Mouse (Mus musculus) forebrain, embryonic 16.5 days (tissue): ENCODE measurements at regions not wholly inside any gene's neighbourhood (a gene's known extent, or its start where the extent isn't known, plus 50 kb on each side); places are given as distances from the start of the nearest gene placed in this dataset.

ENCODE experiments used
- ATAC-seq: fragments of 200-750 bp; cut with Nextera tagmentation; 2 replicates; pipeline ENCODE4 v1.8.0; 2017; ENCODE audit warnings: mild to moderate bottlenecking, moderate library complexity
- H3K27ac ChIP-seq: fragments of 300-500 bp; sonication (generic); 2 replicates; pipeline ENCODE4 v1.5.1; 2014; ENCODE audit warnings: low read length, control low read depth
- H3K27me3 ChIP-seq: fragments of 300-500 bp; sonication (generic); replicated peaks from 2 replicates; pipeline ENCODE4 v1.6.1; 2014; ENCODE audit warnings: low read length; ENCODE audit not compliant: control insufficient read depth, insufficient read depth
- H3K36me3 ChIP-seq: fragments of 300-500 bp; sonication (generic); 2 replicates; pipeline ENCODE4 v1.6.1; 2014; ENCODE audit not compliant: control insufficient read depth, insufficient read depth
- H3K4me1 ChIP-seq: fragments of 300-500 bp; sonication (generic); replicated peaks from 2 replicates; pipeline ENCODE4 v1.6.1; 2014; ENCODE audit warnings: low read length; ENCODE audit not compliant: control insufficient read depth, insufficient read depth
- H3K4me2 ChIP-seq: fragments of 300-500 bp; sonication (generic); 2 replicates; pipeline ENCODE4 v1.6.1; 2014; ENCODE audit warnings: mild to moderate bottlenecking, low read length, control low read depth
- H3K4me3 ChIP-seq: fragments of 300-500 bp; sonication (generic); replicated peaks from 2 replicates; pipeline ENCODE4 v1.5.1; 2014; ENCODE audit warnings: mild to moderate bottlenecking, low read length, control low read depth
- H3K9ac ChIP-seq: fragments of 300-500 bp; sonication (generic); replicated peaks from 2 replicates; pipeline ENCODE4 v1.6.1; 2014; ENCODE audit warnings: low read depth, low read length, control low read depth
- H3K9me3 ChIP-seq: fragments of 300-500 bp; sonication (generic); 2 replicates; pipeline ENCODE4 v1.6.1; 2016; ENCODE audit warnings: low read length; ENCODE audit not compliant: control insufficient read depth
- WGBS: fragments of 180-500 bp; shearing (Covaris S2); extraction: QIAGEN DNeasy Blood & Tissue Kit; methylation state at CpG from one replicate; pipeline ENCODE4 v1.1.7; 2014; 5-methylcytosine and 5-hydroxymethylcytosine counted together

DNA sequence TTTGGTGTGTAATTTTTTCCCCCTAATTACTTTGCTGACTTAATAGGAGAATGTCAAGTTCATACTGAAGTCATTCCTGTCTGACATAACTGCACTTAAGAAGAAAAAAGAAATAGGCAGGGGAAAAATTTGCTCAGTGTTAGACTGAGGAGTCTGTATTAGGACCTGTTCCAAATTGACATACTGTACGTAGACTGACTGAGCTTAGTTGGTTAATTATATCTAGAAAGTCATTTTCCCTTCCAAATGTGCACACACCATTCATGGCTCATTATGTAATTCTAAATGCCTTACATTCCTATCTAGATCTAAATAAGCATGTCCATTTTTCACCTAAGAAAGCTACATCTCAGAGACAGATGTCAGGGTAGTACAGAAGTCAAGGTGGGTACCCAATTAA lies 435.6 kb upstream of the Htr2a start:
- no peaks in the 10 kb centered on the region for H3K27me3 ChIP-seq
- H3K9ac ChIP-seq: no peak overlapping the region
- H3K27ac ChIP-seq: no peak overlapping the region
- H3K36me3 ChIP-seq: no peaks in the 10 kb centered on the region
- 52% methylated on average over 1 of the region's 1 CpGs for WGBS
- peak; percentile 82 for ATAC-seq
- no peak overlapping the region for H3K4me2 ChIP-seq
- H3K4me1 ChIP-seq: no peaks in the 10 kb centered on the region
- H3K4me3 ChIP-seq: no peak overlapping the region
- H3K9me3 ChIP-seq: no peaks in the 10 kb centered on the region

DNA sequence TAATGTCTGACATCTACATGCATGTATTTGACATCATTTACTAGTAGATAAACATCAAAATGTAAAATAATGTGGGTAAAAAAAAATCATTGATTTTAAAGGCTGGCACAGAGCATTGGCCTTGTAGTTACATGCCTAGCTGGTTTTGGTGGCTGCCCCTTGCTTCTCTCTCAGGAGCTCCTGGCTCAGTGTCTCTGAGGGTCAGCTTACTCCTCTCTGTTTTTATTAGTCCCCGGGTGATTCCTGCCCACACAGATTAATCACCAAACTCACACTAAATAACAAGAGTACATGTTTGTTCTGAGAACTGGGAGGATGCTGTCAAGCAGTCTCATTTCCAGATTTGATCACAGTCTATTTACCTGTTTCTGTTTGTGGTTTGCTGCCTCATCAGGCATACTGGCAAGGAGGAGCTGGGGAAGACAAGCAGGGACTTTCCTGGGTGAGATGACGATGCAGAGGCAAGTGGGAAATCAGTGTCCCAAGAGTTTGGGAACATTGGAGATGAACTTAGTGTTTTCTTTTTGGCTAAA lies 422.7 kb upstream of the Htr2a start:
- no peaks in the 10 kb centered on the region for H3K4me1 ChIP-seq
- no peak overlapping the region for H3K4me3 ChIP-seq
- no peak overlapping the region for H3K9ac ChIP-seq
- WGBS: 86% methylated on average over 2 of the region's 2 CpGs
- no peaks in the 10 kb centered on the region for H3K27me3 ChIP-seq
- no peak overlapping the region for H3K27ac ChIP-seq
- ATAC-seq: no peak
- no peaks in the 10 kb centered on the region for H3K36me3 ChIP-seq
- H3K9me3 ChIP-seq: no peaks in the 10 kb centered on the region
- H3K4me2 ChIP-seq: no peak overlapping the region

DNA sequence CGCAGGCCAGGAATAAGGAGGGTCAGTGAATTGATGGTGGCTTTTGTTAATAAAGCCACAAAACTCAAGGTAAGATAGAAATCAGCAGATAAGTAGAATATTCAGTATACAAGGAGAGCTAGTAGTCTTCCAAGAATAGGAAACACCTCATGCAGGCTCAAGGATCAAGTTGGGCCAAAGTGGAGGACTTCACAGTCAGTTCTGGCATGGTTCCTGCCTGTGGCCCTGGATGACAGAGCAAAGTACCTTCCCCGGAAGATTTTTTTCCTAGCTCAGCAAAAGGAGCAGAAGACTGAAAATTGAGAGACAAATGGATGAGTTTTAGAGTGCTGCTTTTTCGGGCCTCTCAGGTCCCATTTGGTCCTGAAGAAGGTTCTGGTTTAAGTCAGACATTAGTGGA lies 420.9 kb upstream of the Htr2a start:
- no peak overlapping the region for H3K4me3 ChIP-seq
- WGBS: 89% methylated on average over 3 of the region's 3 CpGs
- no peak overlapping the region for H3K9ac ChIP-seq
- no peaks in the 10 kb centered on the region for H3K27me3 ChIP-seq
- no peaks in the 10 kb centered on the region for H3K36me3 ChIP-seq
- H3K4me2 ChIP-seq: no peak overlapping the region
- H3K4me1 ChIP-seq: no peaks in the 10 kb centered on the region
- ATAC-seq: no peak
- H3K27ac ChIP-seq: no peak overlapping the region
- H3K9me3 ChIP-seq: no peaks in the 10 kb centered on the region

DNA sequence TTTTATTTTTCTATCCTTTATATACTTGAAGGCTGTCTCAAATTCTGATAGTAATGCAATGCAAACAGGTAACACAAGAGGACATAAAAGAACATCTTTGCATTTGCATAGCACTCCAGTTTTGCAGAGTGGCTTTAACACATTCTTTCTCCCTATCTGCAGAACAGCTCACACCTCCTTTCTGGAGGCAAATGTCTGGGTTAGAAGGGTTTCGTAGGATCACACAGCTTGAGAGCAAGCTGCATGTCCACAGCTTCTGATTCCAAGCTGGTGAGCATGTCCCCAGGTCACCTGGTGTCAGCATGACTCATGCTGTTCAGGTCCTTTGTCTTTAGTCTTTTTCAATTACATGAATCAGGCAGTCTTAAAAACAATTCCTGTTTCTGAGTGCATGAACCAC lies 418.5 kb upstream of the Htr2a start:
- H3K9me3 ChIP-seq: no peaks in the 10 kb centered on the region
- 69% methylated on average over 1 of the region's 1 CpGs for WGBS
- H3K27ac ChIP-seq: no peak overlapping the region
- H3K4me3 ChIP-seq: no peak overlapping the region
- H3K27me3 ChIP-seq: no peaks in the 10 kb centered on the region
- no peak for ATAC-seq
- H3K9ac ChIP-seq: no peak overlapping the region
- H3K36me3 ChIP-seq: no peaks in the 10 kb centered on the region
- H3K4me1 ChIP-seq: no peaks in the 10 kb centered on the region
- H3K4me2 ChIP-seq: no peak overlapping the region

DNA sequence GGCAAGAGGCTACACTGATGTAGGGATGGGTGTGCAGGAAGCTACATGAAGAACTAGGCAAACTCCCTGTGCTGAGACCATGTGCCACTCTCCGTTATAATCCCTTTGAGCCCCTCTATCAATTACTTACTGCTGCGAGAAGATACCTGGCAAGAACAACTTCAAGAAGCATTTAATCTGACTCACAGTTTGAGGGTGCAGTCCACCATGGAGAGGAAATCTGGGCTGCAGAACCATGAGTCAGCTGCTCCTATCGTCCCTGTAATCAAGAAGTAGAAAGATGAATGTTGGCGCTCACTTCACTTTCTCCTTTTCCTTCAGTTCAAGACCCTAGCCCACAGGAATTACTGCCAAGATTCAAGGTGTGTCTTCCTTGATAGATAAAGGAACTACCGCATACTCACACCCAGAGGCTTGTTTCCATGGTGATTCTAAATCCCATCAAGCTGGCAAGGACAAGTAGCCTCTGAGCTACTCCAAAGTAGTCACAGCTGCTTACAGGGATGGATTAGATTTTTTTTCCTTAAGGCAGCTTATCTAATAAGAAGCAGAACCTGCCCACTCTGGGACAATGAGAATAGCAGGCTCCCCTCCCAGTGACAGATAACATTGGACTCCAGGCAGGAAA lies 411.0 kb upstream of the Htr2a start:
- 74% methylated on average over 5 of the region's 5 CpGs for WGBS
- ATAC-seq: no peak

DNA sequence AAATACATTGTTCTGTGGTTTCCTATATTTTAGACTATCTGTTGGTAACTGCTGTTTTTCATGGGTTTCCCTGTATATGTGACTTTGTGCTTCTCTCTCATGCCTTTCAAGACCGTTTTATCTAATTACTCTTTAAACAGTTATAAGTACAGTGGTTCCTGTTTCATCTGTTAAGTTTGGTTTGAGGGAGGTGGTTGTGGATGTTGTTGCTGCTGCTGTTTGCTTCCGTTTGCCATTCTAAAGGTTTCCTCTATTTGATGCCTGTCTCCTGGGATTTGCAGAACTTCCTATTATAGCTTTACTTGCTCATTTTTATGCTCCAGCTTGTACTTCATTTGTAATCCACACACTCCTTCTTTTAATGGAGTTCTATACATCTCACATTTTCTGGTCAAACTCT lies 400.4 kb upstream of the Htr2a start:
- Histone ChIP-seq H3K4me2 (no peak overlapping the region), H3K4me3 (no peak overlapping the region), H3K27me3 (no peaks in the 10 kb centered on the region), H3K9ac (no peak overlapping the region), H3K4me1 (no peaks in the 10 kb centered on the region), H3K9me3 (no peaks in the 10 kb centered on the region), H3K27ac (no peak overlapping the region), H3K36me3 (no peaks in the 10 kb centered on the region)
- ATAC-seq: no peak
- WGBS: 83% methylated on average over 2 of the region's 2 CpGs

More for the DNA sequence above, 411.0 kb upstream of the Htr2a start:
- Histone ChIP-seq H3K4me3 (no peak overlapping the region), H3K36me3 (no peaks in the 10 kb centered on the region), H3K9ac (no peak overlapping the region), H3K4me2 (no peak overlapping the region), H3K9me3 (no peaks in the 10 kb centered on the region), H3K4me1 (no peaks in the 10 kb centered on the region), H3K27ac (no peak overlapping the region), H3K27me3 (no peaks in the 10 kb centered on the region)

DNA sequence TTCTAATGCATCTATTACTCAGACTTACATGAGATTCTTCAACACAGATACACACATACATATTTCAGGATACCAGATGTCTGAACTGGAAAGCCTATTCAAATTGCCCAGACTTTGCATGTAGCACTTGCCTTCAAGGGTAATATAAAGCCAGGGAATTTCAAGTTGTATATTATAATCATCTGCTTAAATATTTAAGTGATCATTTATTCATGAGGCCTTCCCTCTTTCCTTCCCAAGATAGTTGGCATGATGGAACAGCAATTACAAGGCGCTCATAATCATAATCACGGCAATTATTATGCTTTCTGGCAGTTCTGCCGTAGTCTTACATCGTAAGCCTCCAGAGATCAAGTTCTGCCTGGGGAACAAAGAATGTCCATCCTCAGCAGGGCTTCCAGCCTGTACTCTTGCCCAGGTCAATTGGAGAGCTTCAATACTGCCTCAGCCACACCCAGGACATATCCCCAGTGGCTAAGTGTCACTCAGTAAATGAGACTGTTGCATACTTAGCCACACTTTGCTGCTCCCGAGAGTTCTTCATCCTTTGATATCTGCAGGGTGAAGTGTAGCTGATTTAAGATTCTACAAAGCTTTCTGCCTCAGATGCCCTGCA lies 391.3 kb upstream of the Htr2a start:
- peak; percentile 83 for ATAC-seq
- Histone ChIP-seq H3K36me3 (no peaks in the 10 kb centered on the region), H3K9ac (no peak overlapping the region), H3K4me1 (peaks cover 4% of the 10 kb centered on the region), H3K27me3 (no peaks in the 10 kb centered on the region), H3K4me2 (no peak overlapping the region), H3K9me3 (no peaks in the 10 kb centered on the region), H3K4me3 (no peak overlapping the region), H3K27ac (no peak overlapping the region; the same call in 1 of the 2 replicates)
- WGBS: 58% methylated on average over 5 of the region's 5 CpGs

DNA sequence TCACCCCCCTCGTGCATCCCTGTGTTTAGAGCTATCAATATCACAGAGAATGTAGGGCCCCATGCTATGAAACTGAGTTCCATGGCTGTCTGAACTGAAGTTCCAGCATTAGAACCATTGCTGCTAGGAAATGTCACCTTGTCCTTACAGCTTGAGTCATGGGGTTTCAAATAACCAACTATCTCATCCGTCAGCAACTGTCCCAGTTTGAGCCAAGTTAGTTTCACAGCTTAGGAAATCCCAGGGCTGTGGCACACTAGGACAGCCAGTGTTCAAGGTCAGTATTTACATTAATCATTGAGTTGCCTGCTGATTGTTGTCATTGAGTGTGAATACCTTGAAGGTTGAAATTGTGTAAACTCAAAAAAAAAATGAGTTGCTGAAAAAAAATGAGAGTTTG lies 390.6 kb upstream of the Htr2a start:
- Histone ChIP-seq H3K9ac (no peak overlapping the region), H3K4me3 (no peak overlapping the region), H3K36me3 (no peaks in the 10 kb centered on the region), H3K27me3 (no peaks in the 10 kb centered on the region), H3K4me1 (peaks cover 4% of the 10 kb centered on the region), H3K27ac (no peak overlapping the region; the same call in 1 of the 2 replicates), H3K4me2 (no peak overlapping the region), H3K9me3 (no peaks in the 10 kb centered on the region)
- no peak for ATAC-seq
- WGBS: 69% methylated on average over 2 of the region's 2 CpGs

DNA sequence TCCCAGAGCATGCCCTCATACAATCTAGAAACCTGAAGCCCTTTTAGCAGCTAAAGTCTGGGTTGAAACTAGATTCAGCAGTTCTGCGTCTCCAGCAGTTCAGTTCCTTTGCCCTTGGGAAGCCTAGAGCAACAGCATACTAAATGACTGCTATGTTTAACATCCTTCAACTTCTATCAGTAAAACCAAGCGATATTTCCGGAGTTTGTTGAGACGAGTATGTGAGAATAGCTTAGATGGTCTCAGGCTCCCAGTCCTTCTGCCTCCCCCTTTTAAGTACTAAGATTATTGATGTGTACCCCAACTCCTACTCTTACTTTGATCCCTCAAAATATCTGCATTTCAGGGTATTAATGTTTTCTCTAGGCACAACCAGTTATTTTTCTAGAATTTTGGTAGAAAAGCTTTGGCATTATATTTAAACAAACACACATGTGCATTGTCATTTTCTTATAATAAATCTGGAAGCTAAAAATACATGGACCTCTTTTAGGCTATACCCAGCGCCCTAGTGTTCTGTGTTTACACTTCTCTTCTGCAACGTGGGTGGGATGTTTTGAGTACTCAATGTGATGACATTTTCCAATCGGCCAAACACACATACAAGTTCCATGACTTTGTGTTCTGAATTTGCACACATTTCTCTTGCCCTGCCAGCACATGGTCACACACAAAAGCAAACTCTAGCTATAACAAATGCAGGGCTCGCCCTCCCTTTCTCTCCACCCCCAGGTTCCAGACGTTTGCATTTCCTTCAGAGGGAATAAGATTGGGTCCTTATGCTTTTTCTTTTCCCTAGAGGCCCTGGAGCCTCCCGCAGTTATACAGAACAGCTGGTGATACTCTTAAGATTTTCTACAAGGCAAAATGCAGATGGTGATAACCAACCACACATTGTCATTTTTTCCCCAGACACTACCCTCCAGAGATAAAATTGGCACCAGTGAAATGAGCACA lies 388.2 kb upstream of the Htr2a start:
- Histone ChIP-seq H3K9ac (no peak overlapping the region), H3K36me3 (no peaks in the 10 kb centered on the region), H3K9me3 (no peaks in the 10 kb centered on the region), H3K27ac (no peak overlapping the region), H3K27me3 (no peaks in the 10 kb centered on the region), H3K4me3 (no peak overlapping the region), H3K4me2 (no peak overlapping the region), H3K4me1 (peaks cover 4% of the 10 kb centered on the region)
- 0 out of 2 replicates have a peak, but pooled peaks have one; percentile 18 for ATAC-seq
- 72% methylated on average over 10 of the region's 10 CpGs for WGBS
